Mouse (Mus musculus): Measurements from ENCODE around the gene Tmem132b.

The Tmem132b gene

DNA sequence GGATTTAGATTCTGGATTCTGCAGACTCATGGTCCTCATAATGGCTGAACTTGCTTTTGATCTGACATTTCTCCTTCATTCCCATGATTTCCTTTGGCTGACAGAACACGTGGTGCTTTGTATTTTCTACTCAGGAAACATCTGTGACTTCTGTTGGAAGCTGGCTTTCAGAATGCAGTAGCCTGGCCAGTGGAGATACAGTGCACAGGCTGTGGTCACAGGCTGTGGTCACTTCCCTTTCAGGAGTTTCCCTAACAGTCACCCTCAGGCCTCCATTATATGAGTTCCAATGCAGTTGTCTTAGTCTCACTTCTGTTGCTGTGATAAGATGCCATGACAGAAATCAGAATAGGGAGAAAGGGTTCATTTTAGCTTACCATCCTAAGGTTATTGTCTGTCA is 262.7 kb downstream of the Tmem132b start:
- DNase-seq, result no peak

DNA sequence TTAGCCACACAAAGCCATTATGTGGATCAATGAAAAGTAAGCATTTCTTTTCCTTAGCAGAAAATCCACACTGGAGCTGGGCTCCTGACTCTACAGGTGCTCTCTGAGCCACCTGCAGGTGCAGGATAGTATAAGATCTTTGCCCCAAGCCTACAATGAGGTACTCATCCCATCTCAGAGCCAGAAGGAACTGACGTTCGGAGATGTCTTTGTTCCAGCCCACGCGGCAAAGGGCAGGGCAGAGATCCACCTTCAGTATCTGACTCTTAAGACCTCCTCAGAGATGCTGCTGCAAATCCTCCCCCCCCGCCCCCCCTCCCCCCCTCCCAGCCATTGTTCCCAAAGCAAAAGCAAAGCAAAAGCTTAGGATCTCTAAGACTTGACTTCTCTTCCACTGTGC is 268.0 kb downstream of the Tmem132b start:
- no peak for DNase-seq

DNA sequence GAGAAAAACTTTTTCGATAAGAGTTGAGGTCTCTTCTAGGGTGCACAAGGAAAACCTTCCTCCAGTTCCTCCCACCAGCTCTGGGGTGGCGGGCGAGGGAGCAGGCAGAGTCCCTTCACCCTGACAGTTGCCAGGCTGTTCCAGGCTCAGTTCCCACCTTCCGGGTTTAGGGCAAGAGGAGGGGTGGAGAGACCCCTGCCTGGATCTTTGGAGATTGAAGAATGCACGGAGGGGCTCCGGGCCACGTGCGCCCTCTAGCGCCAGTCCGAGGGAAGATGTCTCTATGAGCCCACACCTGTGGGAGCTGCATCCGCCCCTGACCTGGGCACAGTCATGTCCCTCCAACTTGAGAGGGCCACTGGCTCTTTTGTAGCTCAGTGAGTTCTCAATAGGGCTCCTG is 268.5 kb downstream of the Tmem132b start:
- DNase-seq, result peak; percentile 1

DNA sequence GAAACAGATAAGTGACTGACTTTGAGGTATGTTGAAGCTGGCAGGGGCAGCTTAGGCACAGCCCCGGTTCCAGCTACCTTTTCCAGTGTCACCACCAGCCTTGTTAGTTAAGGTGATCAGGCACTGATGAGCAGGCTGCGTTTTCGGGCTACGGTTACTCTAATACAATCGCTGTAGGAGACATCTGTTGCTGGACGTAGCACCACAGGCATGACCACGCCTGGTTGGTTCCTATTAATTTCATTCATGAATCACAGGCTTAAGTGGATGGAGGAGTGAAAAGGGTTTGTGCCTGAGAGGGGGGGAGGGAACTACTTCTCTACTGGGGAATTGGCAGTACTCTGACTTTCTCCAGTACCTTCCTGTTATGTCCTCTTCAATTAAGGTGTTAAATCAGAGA is 271.2 kb downstream of the Tmem132b start:
- no peak for DNase-seq

DNA sequence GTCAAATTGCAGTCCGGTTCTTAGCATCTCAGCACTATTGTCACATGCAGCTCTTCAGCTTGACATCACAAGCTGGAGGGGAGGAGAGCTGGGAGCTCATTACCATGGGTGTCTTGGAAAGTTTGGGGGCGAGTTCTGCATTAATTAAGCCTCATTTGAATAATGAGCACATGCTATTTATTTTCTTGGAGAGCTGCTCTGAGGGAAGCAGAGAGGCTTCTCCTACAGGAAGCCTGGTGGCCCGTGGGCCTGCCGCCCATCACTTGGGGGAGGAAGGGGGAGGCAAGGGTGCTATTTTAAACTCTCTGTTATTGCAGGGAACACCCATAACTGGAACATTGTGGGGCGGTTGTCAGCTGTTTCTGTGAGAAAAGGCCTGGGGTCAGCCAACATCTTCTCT is 273.8 kb downstream of the Tmem132b start:
- no peak for DNase-seq

DNA sequence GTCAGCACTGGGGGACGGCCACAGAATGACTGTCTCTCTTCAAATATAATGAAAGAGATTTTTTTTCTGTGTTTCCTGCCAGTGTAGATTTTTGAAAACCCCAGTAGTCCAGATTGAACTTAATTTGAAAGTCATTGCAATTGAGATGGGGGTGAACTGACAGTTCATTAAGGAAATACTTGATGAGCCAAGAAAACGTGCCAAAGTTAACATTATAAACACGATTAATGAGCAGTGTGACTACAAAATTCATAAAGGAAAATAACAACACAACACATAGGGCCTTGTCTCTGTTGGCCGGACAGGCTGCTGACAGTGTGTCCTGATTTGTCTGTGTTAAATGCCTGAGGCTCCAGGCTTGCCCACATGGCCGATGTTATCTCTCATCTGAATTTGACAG is 276.3 kb downstream of the Tmem132b start:
- DNase-seq, result no peak

DNA sequence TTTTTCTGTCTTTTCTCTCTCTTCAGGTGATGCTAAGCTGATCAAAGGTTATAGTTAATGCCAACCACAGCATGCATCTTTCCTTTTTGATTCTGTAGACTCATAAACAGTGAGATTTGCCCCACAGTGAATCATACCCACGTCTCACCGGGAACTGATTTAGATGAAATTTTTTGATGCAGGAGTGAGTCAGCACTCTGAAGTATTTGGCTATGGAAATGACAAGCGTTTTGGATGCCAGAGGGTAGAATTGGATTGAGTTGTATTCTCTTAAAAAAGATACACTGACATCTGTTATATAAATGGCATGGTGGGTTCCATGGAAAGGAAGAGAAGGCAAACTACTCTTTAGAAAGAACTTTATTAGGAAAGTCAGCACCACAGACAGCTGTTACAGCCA is 297.8 kb downstream of the Tmem132b start:
- DNase-seq, result no peak

DNA sequence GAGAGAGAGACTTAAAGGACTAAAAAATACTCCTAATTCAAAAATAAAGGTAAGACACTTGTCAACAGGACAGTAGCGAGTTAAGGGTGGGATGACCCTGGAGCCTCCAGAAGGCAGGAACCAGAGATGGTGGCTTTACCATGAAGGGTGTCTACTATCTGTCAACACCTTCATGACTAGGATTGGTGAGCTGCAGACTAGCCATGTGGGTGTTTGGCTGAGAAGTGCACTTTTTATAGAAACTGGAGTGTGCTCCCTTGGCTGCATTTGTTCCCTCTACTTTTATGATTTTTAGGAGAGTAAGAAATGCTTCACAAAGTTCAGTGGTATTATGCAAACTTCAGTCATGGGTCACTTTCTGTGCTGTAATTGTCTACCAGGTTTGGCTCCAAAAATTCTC is 304.3 kb downstream of the Tmem132b start:
- no peak for DNase-seq

DNA sequence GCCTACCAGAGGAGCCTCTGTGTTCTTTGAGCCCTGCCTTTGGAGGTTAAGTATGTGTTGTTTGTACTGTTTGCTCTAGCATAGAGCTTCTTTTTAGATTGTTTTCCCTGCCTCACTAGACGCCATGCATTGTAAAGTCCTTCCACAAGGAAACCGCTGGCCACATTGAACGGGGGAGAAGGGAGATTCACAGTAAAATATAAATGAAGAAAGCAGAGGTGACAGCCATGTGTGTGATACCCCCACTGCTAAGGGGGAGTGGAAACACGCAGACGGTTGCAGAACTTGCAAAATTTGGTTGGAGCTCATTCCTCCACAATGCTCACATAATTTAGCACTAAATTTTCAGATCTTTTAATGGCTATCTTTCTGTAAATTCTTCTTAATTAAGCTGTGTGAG is 305.2 kb downstream of the Tmem132b start:
- no peak for DNase-seq

All from cerebellum, adult 8-10 months (tissue).